Mouse (Mus musculus): ENCODE measurements around the gene Cxcr5.

Cxcr5 gene

GRCm38 (mm10) chr9:44510355-44510871, 51.3 kb downstream of the Cxcr5 start:
- DNase-seq (ENCODE audit: extremely low read depth, low read depth) = no peak

GRCm38 (mm10) chr9:44509487-44510354, 52.0 kb downstream of the Cxcr5 start:
- no peak for DNase-seq (ENCODE audit: extremely low read depth, low read depth)

- DNase-seq (ENCODE audit: extremely low read depth, low read depth) = no peak
Observed at GRCm38 (mm10) chr9:44508721-44509486, 52.8 kb downstream of the Cxcr5 start.

GRCm38 (mm10) chr9:44508124-44508619, 53.5 kb downstream of the Cxcr5 start:
- no peak for DNase-seq (ENCODE audit: extremely low read depth, low read depth)

DNA sequence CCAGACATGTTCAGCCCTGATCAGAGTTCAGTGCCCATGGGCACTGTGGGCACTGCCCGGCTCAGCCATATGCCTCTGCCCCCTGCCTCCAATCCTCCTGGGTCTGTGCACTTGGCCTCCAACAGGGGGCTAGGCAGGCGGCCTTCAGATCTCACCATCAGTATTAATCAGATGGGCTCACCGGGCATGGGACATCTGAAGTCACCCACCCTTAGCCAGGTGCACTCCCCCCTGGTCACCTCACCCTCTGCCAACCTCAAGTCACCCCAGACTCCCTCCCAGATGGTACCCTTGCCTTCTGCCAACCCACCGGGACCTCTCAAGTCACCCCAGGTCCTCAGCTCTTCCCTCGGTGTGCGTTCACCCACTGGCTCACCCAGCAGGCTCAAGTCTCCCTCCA, 54.3 kb downstream of the Cxcr5 start:
- DNase-seq (ENCODE audit: extremely low read depth, low read depth) = no peak

DNA sequence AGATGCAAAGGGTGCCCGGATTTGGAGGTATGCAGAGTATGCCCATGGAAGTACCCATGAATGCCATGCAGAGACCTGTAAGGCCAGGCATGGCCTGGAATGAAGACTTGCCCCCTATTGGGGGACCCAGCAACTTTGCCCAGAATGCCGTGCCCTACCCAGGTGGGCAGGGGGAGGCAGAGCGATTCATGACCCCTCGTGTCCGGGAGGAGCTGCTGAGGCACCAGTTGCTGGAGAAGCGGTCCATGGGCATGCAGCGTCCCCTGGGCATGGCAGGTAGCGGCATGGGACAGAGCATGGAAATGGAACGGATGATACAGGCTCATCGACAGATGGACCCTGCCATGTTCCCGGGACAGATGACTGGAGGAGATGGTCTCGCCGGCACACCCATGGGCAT, 55.1 kb downstream of the Cxcr5 start:
- DNase-seq (ENCODE audit: extremely low read depth, low read depth) = no peak

- DNase-seq (ENCODE audit: extremely low read depth, low read depth) = no peak
Observed at GRCm38 (mm10) chr9:44505824-44506467, 55.7 kb downstream of the Cxcr5 start.

DNA sequence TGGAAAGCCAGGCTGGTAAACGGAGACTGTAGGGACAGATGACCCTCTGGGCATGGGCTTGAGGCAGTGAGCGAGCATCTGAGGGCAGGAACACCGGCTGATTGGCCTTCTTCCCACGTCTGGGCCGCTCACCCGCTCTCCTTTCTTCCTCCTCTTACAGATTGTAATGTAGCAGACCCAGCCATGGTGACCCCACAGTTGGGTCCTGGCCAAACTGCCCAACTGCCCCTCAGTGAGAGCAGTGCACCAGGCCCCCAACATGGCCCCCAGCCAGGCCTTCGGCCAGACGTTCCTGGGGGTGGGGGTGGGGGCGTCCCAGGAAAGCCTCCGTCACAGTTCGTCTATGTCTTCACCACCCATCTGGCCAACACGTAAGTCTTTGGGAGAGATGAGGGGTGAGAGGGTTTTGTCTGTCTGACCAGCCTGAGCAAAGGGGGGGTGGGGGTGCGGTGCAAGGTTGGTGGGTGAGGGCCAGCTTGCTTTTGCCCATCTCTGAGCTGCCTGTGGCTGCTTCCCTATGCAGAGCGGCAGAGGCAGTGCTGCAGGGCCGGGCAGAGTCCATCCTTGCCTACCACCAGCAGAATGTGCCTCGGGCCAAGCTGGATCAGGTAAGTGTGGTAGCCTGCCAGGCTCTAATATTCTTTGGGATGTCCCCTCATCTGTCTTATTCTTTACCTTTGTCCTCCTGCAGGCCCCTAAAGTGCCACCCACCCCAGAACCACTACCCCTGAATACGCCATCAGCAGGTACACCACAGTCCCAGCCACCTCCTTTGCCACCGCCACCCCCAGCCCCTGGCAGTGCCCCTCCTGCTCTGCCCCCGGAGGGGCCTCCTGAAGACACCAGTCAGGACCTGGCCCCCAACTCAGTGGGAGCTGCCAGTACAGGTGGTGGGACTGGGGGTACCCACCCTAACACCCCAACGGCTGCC, 56.5 kb downstream of the Cxcr5 start:
- no peak for DNase-seq (ENCODE audit: extremely low read depth, low read depth)

DNA sequence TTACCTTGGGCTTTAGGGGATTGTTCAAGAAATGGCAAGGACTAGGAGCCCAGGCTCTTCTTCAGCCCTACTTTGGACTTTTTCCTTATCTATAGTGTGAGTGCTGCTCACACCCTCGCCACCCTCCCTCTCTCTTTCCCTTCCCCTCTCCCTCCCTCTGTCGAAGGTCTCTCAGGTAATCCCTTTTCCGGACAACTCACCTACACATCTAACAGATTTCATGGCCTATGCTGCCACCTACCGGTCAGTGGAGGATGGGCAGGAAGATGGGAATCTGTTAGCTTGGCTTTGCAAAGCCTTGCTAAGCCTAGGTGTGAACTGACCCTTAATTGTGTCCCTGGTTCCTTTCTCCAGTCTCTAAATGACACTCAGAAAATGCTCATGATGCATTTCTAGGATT, 59.7 kb downstream of the Cxcr5 start:
- DNase-seq (ENCODE audit: extremely low read depth, low read depth) = no peak

- DNase-seq (ENCODE audit: extremely low read depth, low read depth) = no peak
Observed at GRCm38 (mm10) chr9:44501206-44501879, 60.3 kb downstream of the Cxcr5 start.

DNA sequence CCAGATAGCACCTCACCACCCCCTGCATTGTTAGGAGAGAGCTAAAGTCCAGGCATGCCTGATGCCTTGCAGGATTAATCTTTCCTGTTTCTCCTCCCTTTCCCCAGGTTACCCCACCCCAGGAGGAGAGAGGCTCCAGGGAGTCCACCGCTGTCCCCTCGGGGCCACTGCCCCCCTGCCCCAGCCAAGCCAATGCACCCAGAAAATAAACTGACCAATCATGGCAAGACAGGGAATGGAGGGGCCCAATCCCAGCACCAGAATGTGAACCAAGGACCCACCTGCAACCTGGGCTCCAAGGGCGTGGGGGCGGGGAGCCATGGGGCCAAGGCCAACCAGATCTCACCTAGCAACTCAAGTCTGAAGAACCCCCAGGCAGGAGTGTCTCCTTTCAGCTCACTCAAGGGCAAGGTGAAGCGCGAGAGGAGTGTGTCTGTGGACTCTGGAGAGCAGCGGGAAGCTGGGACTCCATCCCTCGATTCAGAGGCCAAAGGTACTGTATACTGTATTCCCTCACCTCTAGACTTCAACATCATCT, 61.0 kb downstream of the Cxcr5 start:
- no peak for DNase-seq (ENCODE audit: extremely low read depth, low read depth)

- DNase-seq (ENCODE audit: extremely low read depth, low read depth) = no peak
Observed at GRCm38 (mm10) chr9:44500163-44500533, 61.5 kb downstream of the Cxcr5 start.

DNA sequence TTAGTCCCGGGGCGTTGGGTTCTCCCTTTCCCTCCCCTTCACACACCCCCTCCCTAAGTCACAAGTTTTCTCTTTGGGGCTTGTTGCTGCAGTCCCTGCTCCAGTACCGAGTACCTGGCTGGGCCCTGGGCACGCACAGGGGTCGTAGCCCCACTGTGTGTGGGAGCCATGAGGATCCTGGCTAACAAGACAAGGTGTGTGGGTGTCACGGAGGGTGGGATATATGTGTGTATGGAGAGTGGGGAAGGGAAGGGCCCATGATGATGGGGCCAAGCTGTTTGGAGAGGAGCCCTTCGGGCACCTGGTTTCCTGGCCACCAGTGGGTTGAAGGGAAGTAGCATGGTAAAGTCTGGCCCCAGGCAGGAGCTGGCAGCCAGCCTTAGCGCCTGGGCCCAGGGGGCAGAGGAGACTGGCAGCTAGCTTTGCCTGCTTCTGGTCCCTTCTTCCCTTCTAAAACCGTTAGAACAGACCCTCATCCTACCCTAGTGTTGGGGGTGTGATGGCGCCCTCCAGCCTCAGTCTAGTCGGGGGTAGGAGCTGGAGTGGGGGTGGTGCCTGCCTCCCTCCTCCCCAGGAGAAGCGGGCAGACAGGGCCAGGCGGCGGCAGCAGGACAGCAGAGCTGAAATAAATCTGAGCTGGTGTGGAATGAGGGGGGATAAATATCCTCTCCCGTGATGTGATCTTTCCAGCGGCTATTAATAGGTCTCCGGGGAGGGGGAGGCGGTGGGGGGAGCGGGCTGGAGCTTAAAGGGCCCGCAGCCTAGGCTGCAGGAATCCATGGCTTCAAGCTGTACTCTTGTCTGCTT, 62.1 kb downstream of the Cxcr5 start:
- DNase-seq (ENCODE audit: extremely low read depth, low read depth) = no peak

DNA sequence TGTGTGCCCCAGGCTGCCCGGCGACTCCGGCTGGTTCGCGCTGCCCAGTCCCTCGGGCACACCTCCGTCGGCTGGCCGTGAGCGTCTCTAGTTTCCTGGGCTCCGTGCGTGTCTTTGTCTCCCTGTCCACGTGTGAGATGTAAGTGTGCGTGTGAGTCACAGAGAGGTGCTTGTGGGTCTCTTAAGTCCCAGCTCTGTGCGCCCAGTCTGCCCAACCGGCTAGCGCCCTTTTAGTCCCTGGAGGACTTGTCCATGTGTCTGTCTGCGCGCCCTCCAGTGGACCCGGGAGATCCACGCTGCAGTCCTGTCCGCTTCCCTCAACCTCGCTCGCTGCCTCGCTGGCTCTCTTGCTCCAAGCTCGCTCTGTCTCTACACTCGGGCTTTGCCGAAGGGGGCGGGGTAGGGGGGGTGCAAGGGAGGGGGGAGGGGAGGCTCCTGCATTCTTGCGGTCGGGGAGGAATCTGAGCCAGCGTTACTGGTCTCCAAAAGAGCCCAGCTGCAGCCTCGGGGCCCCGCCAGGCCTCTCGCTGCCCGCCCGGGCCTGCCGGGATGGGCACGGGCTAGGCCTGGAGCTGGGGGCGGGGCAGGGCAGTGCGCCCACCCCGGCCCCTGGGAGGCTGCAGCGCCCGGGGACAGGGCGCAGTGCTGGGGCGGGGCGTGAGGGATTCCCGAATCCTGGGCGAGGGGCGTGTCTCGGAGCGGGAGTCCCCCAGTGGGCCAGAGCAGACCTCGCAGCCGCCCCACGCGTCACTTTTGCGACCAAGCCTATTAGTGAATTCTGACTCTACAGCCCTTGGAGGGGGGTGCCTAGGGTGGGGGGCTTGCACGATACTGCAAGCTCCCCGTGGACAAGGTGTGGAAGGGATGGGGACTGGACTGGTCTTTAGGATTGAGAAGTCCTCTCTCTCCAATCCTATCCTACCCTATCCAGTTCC, 63.0 kb downstream of the Cxcr5 start:
- DNase-seq (ENCODE audit: extremely low read depth, low read depth) = no peak

DNA sequence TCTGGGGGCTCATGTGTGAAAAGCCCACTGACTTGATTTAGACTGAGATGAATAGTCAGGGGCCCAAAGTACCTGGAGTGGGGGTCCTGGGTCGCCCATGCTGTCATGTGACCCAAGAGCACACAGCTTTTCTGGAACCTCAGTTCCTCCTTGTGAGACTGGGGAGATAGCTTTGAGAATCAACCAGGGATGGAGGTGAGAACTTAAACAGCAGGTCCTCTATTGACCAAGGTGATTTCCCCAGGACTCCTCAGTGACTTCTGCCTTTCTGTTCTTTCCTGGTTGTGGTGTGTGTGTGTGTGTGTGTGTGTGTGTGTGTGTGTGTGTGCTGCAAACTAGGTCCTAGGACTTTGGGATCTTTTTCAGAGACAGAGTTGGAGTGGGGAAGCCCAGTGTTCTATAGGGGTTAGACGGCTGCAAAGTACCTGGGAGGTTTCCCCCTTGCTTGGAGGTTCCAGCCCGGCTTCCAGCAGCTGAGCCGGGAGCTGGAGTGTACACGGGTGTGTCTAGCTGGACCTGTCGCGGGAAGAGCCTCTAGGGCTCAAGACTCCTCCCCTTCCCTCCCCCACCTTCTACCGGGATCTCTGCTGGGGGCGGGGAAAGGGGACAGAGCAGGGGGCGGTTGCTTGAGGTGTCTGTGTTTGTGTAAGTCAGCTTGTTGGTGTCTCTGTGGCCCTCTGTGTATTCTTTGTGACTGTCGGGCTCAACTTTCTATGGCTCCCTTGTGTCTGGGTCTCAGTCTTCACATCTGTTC, 63.9 kb downstream of the Cxcr5 start:
- DNase-seq (ENCODE audit: extremely low read depth, low read depth) = no peak

GRCm38 (mm10) chr9:44496803-44497461, 64.7 kb downstream of the Cxcr5 start:
- no peak for DNase-seq (ENCODE audit: extremely low read depth, low read depth)
